Mouse (Mus musculus): ENCODE measurements around the gene Pole2. TPM values are rescaled to one million over a fixed set of nuclear protein-coding genes. Genes with fewer than 3 reads are reported as not detected.

Gene Pole2
- polyA plus RNA-seq, 1 experiment from 2014 or later: 2.5 TPM

DNA sequence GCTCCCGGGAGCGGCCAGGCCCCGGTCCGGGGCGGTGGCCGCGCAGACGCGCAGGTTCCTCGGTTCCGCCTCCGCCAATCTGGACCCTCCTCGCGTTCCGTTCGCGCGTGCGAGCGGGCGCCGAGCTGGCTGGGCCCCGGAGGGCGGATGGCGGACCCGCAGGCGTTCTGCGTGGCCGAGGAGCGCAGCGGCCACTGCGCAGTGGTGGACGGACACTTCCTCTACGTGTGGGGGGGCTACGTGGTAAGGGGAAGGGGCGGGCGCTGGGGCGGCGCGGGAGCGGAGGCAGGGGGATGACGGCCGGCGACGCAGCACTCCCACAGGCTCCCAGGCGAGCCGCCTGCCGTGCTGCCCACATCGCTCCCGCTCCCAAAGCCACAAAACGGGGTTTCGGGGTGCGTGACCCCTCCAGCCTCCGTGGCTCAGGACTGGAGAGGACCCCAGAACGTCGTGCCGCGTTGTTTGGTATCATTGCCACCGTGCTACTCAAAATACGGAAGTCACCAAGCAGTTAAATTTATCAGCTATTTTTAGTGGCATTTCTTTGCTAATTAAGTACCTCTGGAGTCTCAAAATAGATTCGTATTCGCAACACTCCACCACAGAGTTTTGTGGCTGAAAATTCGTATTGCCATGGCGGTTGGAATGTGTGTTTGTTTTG, 13.9 kb upstream of the Pole2 start:
- WGBS: 1% methylated on average over 62 of the region's 64 CpGs
- ATAC-seq: peak; percentile 96

DNA sequence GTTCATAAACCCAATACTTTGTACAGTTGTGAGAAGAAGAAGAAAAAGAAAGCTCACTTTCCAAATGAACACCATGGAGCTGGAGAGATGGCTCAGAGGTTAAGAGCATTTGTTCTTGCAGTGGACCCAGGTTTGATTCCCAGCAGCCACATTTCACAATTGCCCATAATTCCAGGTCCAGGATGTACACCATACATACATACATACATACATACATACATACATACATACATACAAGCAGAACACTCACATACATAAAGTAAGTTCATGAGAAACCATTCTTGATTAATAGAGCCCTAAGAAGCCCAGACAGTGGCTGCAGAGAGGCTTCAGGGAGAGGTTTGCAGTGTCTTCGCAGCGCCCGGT, 13.4 kb upstream of the Pole2 start:
- Histone ChIP-seq H3K36me3 (ENCODE audit: control insufficient read depth, insufficient read depth, low read length) (no peaks in the 10 kb centered on the region), H3K9me3 (replicated peaks; ENCODE audit: control insufficient read depth, low read length, poor library complexity, severe bottlenecking) (no peaks in the 10 kb centered on the region), H3K27ac (ENCODE audit: low read length) (peak overlapping the region; percentile 90), H3K9ac (ENCODE audit: low read depth, low read length) (peak overlapping the region; percentile 89), H3K4me1 (ENCODE audit: control insufficient read depth, insufficient read depth, low read length) (peaks cover 4% of the 10 kb centered on the region; the same call in 1 of the 2 replicates), H3K27me3 (ENCODE audit: control insufficient read depth, insufficient read depth, low read depth, low read length) (no peaks in the 10 kb centered on the region), H3K4me3 (ENCODE audit: low read depth, low read length) (peak overlapping the region; percentile 78), H3K4me2 (ENCODE audit: low read length) (peak overlapping the region; percentile 61)
- ATAC-seq: no peak
- WGBS: 0% methylated on average over 3 of the region's 3 CpGs

More for the DNA sequence above, 13.9 kb upstream of the Pole2 start:
- Histone ChIP-seq H3K9ac (ENCODE audit: low read depth, low read length) (peak overlapping the region; percentile 89), H3K36me3 (ENCODE audit: control insufficient read depth, insufficient read depth, low read length) (no peaks in the 10 kb centered on the region), H3K9me3 (replicated peaks; ENCODE audit: control insufficient read depth, low read length, poor library complexity, severe bottlenecking) (no peaks in the 10 kb centered on the region), H3K4me1 (ENCODE audit: control insufficient read depth, insufficient read depth, low read length) (peaks cover 4% of the 10 kb centered on the region; the same call in 1 of the 2 replicates), H3K4me3 (ENCODE audit: low read depth, low read length) (peak overlapping the region; percentile 78), H3K4me2 (ENCODE audit: low read length) (peak overlapping the region; percentile 61), H3K27me3 (ENCODE audit: control insufficient read depth, insufficient read depth, low read depth, low read length) (no peaks in the 10 kb centered on the region), H3K27ac (ENCODE audit: low read length) (peak overlapping the region; percentile 90)

DNA sequence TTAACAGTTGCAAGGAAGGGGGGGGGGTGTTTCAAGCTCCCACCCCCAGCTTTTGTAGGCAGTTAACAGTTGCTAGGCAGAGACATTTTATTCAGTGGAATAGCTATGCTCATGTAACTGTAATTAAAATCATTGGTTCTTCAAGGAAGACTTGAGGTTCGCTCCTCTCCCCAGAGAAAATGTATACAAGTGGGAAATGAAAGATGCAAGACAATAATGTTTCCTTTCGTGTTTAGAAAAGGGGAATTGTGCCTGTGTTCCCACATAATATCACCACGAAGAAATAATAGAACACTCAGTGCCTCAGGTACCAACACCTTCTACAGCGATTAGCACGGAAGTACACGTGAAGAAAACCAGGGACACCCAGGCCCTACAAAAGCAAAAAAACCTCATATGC, 12.9 kb upstream of the Pole2 start, which contains the start of gene Klhdc1:
Klhdc1 (plus strand) TSS at position 301 of the 400 bp plus-strand sequence.
- no peak for ATAC-seq
- 72% methylated on average over 6 of the region's 6 CpGs for WGBS
- Histone ChIP-seq H3K27me3 (ENCODE audit: control insufficient read depth, insufficient read depth, low read depth, low read length) (no peaks in the 10 kb centered on the region), H3K4me3 (ENCODE audit: low read depth, low read length) (peak within 1 kb of the TSS; percentile 78), H3K9me3 (replicated peaks; ENCODE audit: control insufficient read depth, low read length, poor library complexity, severe bottlenecking) (no peaks in the 10 kb centered on the region), H3K4me1 (ENCODE audit: control insufficient read depth, insufficient read depth, low read length) (peaks cover 4% of the 10 kb centered on the region; the same call in 1 of the 2 replicates), H3K9ac (ENCODE audit: low read depth, low read length) (peak within 1 kb of the TSS; percentile 89), H3K36me3 (ENCODE audit: control insufficient read depth, insufficient read depth, low read length) (no peaks in the 10 kb centered on the region), H3K4me2 (ENCODE audit: low read length) (peak within 1 kb of the TSS; percentile 61), H3K27ac (ENCODE audit: low read length) (peak within 1 kb of the TSS; percentile 90)

- H3K27ac ChIP-seq (ENCODE audit: low read length): no peak overlapping the region
- no peak overlapping the region for H3K4me2 ChIP-seq (ENCODE audit: low read length)
- no peak overlapping the region for H3K9ac ChIP-seq (ENCODE audit: low read depth, low read length)
- 47% methylated on average over 3 of the region's 3 CpGs for WGBS
- no peak overlapping the region for H3K4me3 ChIP-seq (ENCODE audit: low read depth, low read length)
- H3K9me3 ChIP-seq (replicated peaks; ENCODE audit: control insufficient read depth, low read length, poor library complexity, severe bottlenecking): no peaks in the 10 kb centered on the region
- peaks cover 4% of the 10 kb centered on the region; the same call in 1 of the 2 replicates for H3K4me1 ChIP-seq (ENCODE audit: control insufficient read depth, insufficient read depth, low read length)
- H3K36me3 ChIP-seq (ENCODE audit: control insufficient read depth, insufficient read depth, low read length): no peaks in the 10 kb centered on the region
- no peak for ATAC-seq
- no peaks in the 10 kb centered on the region for H3K27me3 ChIP-seq (ENCODE audit: control insufficient read depth, insufficient read depth, low read depth, low read length)
Measured at GRCm38 (mm10) chr12:69238284-69238683, 10.3 kb upstream of the Pole2 start.

DNA sequence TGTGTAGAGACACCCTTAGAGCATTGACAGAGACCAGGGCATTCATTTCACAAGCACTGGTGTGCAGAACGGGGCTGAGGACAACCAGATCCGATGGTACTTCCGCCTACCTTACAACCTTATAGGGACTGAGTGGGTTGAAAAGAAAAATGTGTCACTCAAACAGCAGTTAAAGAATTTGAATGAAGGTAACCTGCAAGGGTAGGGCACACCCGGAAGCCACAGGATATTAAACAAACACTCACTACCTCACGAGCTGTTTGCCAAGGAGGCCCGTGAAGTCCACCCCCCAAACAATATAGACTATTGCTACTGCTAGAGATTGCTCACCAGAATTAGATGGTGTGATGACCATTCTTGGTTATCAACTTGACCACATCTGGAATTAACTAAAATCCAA, 7.8 kb upstream of the Pole2 start:
- WGBS: 92% methylated on average over 6 of the region's 6 CpGs
- Histone ChIP-seq H3K4me3 (ENCODE audit: low read depth, low read length) (no peak overlapping the region), H3K9ac (ENCODE audit: low read depth, low read length) (no peak overlapping the region), H3K27ac (ENCODE audit: low read length) (no peak overlapping the region), H3K9me3 (replicated peaks; ENCODE audit: control insufficient read depth, low read length, poor library complexity, severe bottlenecking) (no peaks in the 10 kb centered on the region), H3K27me3 (ENCODE audit: control insufficient read depth, insufficient read depth, low read depth, low read length) (no peaks in the 10 kb centered on the region), H3K36me3 (ENCODE audit: control insufficient read depth, insufficient read depth, low read length) (no peaks in the 10 kb centered on the region), H3K4me1 (ENCODE audit: control insufficient read depth, insufficient read depth, low read length) (peaks cover 3% of the 10 kb centered on the region; the same call in 1 of the 2 replicates), H3K4me2 (ENCODE audit: low read length) (no peak overlapping the region)
- ATAC-seq: no peak

- Histone ChIP-seq H3K4me2 (ENCODE audit: low read length) (no peak overlapping the region), H3K27me3 (ENCODE audit: control insufficient read depth, insufficient read depth, low read depth, low read length) (no peaks in the 10 kb centered on the region), H3K9ac (ENCODE audit: low read depth, low read length) (no peak overlapping the region), H3K4me3 (ENCODE audit: low read depth, low read length) (no peak overlapping the region), H3K27ac (ENCODE audit: low read length) (no peak overlapping the region), H3K9me3 (replicated peaks; ENCODE audit: control insufficient read depth, low read length, poor library complexity, severe bottlenecking) (no peaks in the 10 kb centered on the region), H3K36me3 (ENCODE audit: control insufficient read depth, insufficient read depth, low read length) (no peaks in the 10 kb centered on the region), H3K4me1 (ENCODE audit: control insufficient read depth, insufficient read depth, low read length) (no peaks in the 10 kb centered on the region; the same call in 1 of the 2 replicates)
- 64% methylated on average over 2 of the region's 2 CpGs for WGBS
- no peak for ATAC-seq
Measured at GRCm38 (mm10) chr12:69229251-69229650, 1.3 kb upstream of the Pole2 start.

- WGBS: 85% methylated on average over 19 of the region's 19 CpGs
- Histone ChIP-seq H3K9ac (ENCODE audit: low read depth, low read length) (no peak overlapping the region), H3K4me1 (ENCODE audit: control insufficient read depth, insufficient read depth, low read length) (no peaks in the 10 kb centered on the region), H3K36me3 (ENCODE audit: control insufficient read depth, insufficient read depth, low read length) (no peaks in the 10 kb centered on the region), H3K4me2 (ENCODE audit: low read length) (no peak overlapping the region), H3K9me3 (replicated peaks; ENCODE audit: control insufficient read depth, low read length, poor library complexity, severe bottlenecking) (no peaks in the 10 kb centered on the region), H3K27me3 (ENCODE audit: control insufficient read depth, insufficient read depth, low read depth, low read length) (no peaks in the 10 kb centered on the region), H3K4me3 (ENCODE audit: low read depth, low read length) (no peak overlapping the region), H3K27ac (ENCODE audit: low read length) (no peak overlapping the region)
- ATAC-seq: no peak
Measured at GRCm38 (mm10) chr12:69220613-69221277, 7.2 kb downstream of the Pole2 start.

DNA sequence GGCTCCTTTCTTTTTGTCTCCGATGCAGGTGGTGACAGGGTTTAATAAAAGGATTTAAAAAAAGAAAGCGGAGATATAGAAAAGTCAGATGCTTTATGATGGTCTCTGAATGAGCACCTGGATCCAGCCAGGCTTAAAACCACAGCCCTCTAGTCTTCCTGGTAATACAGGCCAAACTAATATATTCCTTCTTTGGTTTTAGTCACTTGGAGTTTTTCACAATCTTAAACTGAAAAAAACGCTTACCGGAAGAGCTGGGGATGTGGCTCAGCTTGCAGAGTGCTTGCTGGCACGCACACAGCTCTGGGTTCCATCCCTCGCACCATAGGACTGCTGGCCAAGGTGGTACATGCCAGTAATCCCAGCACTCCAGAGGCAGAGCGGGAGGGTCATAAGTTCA, 11.4 kb downstream of the Pole2 start:
- ATAC-seq: no peak
- H3K4me3 ChIP-seq (ENCODE audit: low read depth, low read length): no peak overlapping the region
- no peak overlapping the region for H3K9ac ChIP-seq (ENCODE audit: low read depth, low read length)
- H3K9me3 ChIP-seq (replicated peaks; ENCODE audit: control insufficient read depth, low read length, poor library complexity, severe bottlenecking): no peaks in the 10 kb centered on the region
- no peak overlapping the region for H3K4me2 ChIP-seq (ENCODE audit: low read length)
- no peaks in the 10 kb centered on the region for H3K36me3 ChIP-seq (ENCODE audit: control insufficient read depth, insufficient read depth, low read length)
- no peak overlapping the region for H3K27ac ChIP-seq (ENCODE audit: low read length)
- H3K4me1 ChIP-seq (ENCODE audit: control insufficient read depth, insufficient read depth, low read length): no peaks in the 10 kb centered on the region
- H3K27me3 ChIP-seq (ENCODE audit: control insufficient read depth, insufficient read depth, low read depth, low read length): no peaks in the 10 kb centered on the region
- 93% methylated on average over 7 of the region's 7 CpGs for WGBS

Measured in midbrain, embryonic 16.5 days (tissue).